Comparison of ENCODE assay signal across 8 mouse cellular contexts in the genomic region with DNA sequence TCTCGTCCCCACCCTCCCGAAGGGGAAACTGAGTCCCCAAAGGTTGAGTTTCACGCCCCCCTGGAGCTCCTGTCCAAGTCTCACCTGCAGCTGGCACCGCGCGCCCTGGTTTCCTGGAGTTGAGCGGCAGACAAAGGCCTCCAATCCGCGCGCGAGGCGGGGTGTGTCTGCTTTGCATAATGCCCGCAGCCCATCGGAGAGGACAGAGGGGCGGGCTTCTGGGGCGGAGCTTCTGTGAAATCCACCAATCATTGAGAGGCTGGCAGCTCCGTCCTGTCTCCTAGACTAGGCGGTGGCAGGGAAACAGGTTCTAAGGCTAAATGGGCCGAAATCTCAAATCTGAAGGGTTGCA. TPM values are rescaled to one million over a fixed set of nuclear protein-coding genes. Genes with fewer than 3 reads are reported as not detected.
DNase-seq lines count a peak whose midpoint lies in the region; ATAC-seq and TF ChIP-seq lines count a peak whose summit lies in the region.

No protein-coding gene starts in this region.

- TF ChIP-seq POLR2A in ES-Bruce4 (IDR thresholded peaks at IDR 0.05; ENCODE audit: insufficient read depth, low read length) = no peak

- WGBS in forebrain, embryonic 12.5 days = 0% methylated on average over 19 of the region's 19 CpGs
- under 1% methylated on average over 19 of the region's 19 CpGs for WGBS in heart, embryonic 16.5 days
- under 1% methylated on average over 19 of the region's 19 CpGs for WGBS in liver, embryonic 14.5 days (ENCODE audit: insufficient replicate concordance)
- under 1% methylated on average over 19 of the region's 19 CpGs for WGBS in stomach, embryonic 15.5 days

- peak; percentile 94 to 96 for DNase-seq in kidney, postnatal 36 days
- DNase-seq in liver, embryonic 14.5 days (ENCODE audit: low read depth in 3 of 3, low spot score in 3 of 3) = peak; percentile 85 to 86 (median 86)
- DNase-seq in neural tube, embryonic 10.5 days (ENCODE audit: extremely low spot score, low spot score) = peak; percentile 95

- H3K9ac ChIP-seq in ES-Bruce4 (ENCODE audit: low read depth, poor library complexity, severe bottlenecking) = peak overlapping the region; percentile 31; the same call in 1 of the 2 replicates
- H3K9ac ChIP-seq in forebrain, embryonic 12.5 days = peak overlapping the region; percentile 59
- peak overlapping the region; percentile 68 for H3K9ac ChIP-seq in heart, embryonic 16.5 days (ENCODE audit: low read length)
- peak overlapping the region; percentile 45 for H3K9ac ChIP-seq in liver, embryonic 14.5 days (replicated peaks)
- no peak overlapping the region for H3K9ac ChIP-seq in stomach, embryonic 15.5 days

- H3K4me3 ChIP-seq in ES-Bruce4 (ENCODE audit: low read depth, low read length) = peak overlapping the region; percentile 86
- H3K4me3 ChIP-seq in forebrain, embryonic 12.5 days (replicated peaks) = peak overlapping the region; percentile 65
- peak overlapping the region; percentile 75 for H3K4me3 ChIP-seq in heart, embryonic 16.5 days (ENCODE audit: low read length)
- H3K4me3 ChIP-seq in liver, embryonic 14.5 days (ENCODE audit: insufficient read depth in 1 of 2, low read depth in 2 of 2, low read length in 2 of 2) = peak overlapping the region; percentile 58 to 66
- peak overlapping the region; percentile 61 for H3K4me3 ChIP-seq in stomach, embryonic 15.5 days (replicated peaks)

- peak overlapping the region; percentile 89 for H3K4me2 ChIP-seq in forebrain, embryonic 12.5 days
- H3K4me2 ChIP-seq in heart, embryonic 16.5 days (ENCODE audit: low read depth, low read length) = peak overlapping the region; percentile 99
- peak overlapping the region; percentile 84 for H3K4me2 ChIP-seq in liver, embryonic 14.5 days (ENCODE audit: low read depth)
- H3K4me2 ChIP-seq in stomach, embryonic 15.5 days = peak overlapping the region; percentile 99

- no peaks in the 10 kb centered on the region for H3K36me3 ChIP-seq in ES-Bruce4 (ENCODE audit: control insufficient read depth, insufficient read depth, low read length, poor library complexity, severe bottlenecking)
- H3K36me3 ChIP-seq in forebrain, embryonic 12.5 days (replicated peaks) = peaks cover under 1% of the 10 kb centered on the region; the same call in 1 of the 2 replicates
- no peaks in the 10 kb centered on the region for H3K36me3 ChIP-seq in heart, embryonic 16.5 days (ENCODE audit: control insufficient read depth, insufficient read depth)
- H3K36me3 ChIP-seq in liver, embryonic 14.5 days (replicated peaks; ENCODE audit: control insufficient read depth, insufficient read depth, low read depth) = no peaks in the 10 kb centered on the region
- no peaks in the 10 kb centered on the region for H3K36me3 ChIP-seq in stomach, embryonic 15.5 days

- TF ChIP-seq EP300 in ES-Bruce4 (IDR thresholded peaks at IDR 0.05; ENCODE audit: insufficient read depth, low read depth, low read length) = no peak
- no peak for TF ChIP-seq EP300 in liver, embryonic 14.5 days (IDR thresholded peaks at IDR 0.05; ENCODE audit: low read depth)

- H3K9me3 ChIP-seq in ES-Bruce4 (replicated peaks; ENCODE audit: control insufficient read depth, insufficient read depth, low read length, poor library complexity, severe bottlenecking) = no peaks in the 10 kb centered on the region
- H3K9me3 ChIP-seq in forebrain, embryonic 12.5 days = no peaks in the 10 kb centered on the region
- no peaks in the 10 kb centered on the region for H3K9me3 ChIP-seq in heart, embryonic 16.5 days (replicated peaks; ENCODE audit: control insufficient read depth, low read length)
- H3K9me3 ChIP-seq in liver, embryonic 14.5 days (ENCODE audit: control insufficient read depth, low read length) = no peaks in the 10 kb centered on the region
- no peaks in the 10 kb centered on the region for H3K9me3 ChIP-seq in stomach, embryonic 15.5 days

- no peak for TF ChIP-seq CTCF in ES-Bruce4 (IDR thresholded peaks at IDR 0.05; ENCODE audit: low read depth, low read length)
- no peak for TF ChIP-seq CTCF in liver, embryonic 14.5 days (IDR thresholded peaks at IDR 0.05; ENCODE audit: low read depth)

- H3K27me3 ChIP-seq in ES-Bruce4 (ENCODE audit: control insufficient read depth, insufficient read depth, low read length, poor library complexity, severe bottlenecking) = no peaks in the 10 kb centered on the region
- peaks cover 7% of the 10 kb centered on the region; the same call in 1 of the 2 replicates for H3K27me3 ChIP-seq in forebrain, embryonic 12.5 days
- H3K27me3 ChIP-seq in heart, embryonic 16.5 days (ENCODE audit: control insufficient read depth, insufficient read depth, low read length) = peaks cover 2% of the 10 kb centered on the region; the same call in 1 of the 2 replicates
- peaks cover 2% of the 10 kb centered on the region for H3K27me3 ChIP-seq in liver, embryonic 14.5 days (ENCODE audit: control insufficient read depth, insufficient read depth, low read length)
- H3K27me3 ChIP-seq in stomach, embryonic 15.5 days (replicated peaks) = no peaks in the 10 kb centered on the region

- no peaks in the 10 kb centered on the region for H3K4me1 ChIP-seq in ES-Bruce4 (ENCODE audit: control insufficient read depth, insufficient read depth, low read length)
- H3K4me1 ChIP-seq in forebrain, embryonic 12.5 days = peaks cover 28% of the 10 kb centered on the region
- peaks cover 19% of the 10 kb centered on the region for H3K4me1 ChIP-seq in heart, embryonic 16.5 days (ENCODE audit: control insufficient read depth, insufficient read depth, low read length)
- H3K4me1 ChIP-seq in liver, embryonic 14.5 days (replicated peaks; ENCODE audit: control insufficient read depth in 2 of 2, insufficient read depth in 2 of 2, low read length in 1 of 2) = peaks cover 4 to 19% of the 10 kb centered on the region in 2 experiments
- peaks cover 21% of the 10 kb centered on the region for H3K4me1 ChIP-seq in stomach, embryonic 15.5 days

- H3K27ac ChIP-seq in ES-Bruce4 (ENCODE audit: insufficient read depth, low read length) = no peak overlapping the region
- peak overlapping the region; percentile 76 for H3K27ac ChIP-seq in forebrain, embryonic 12.5 days
- no peak overlapping the region for H3K27ac ChIP-seq in heart, embryonic 16.5 days (ENCODE audit: low read length)
- no peak overlapping the region for H3K27ac ChIP-seq in liver, embryonic 14.5 days
- H3K27ac ChIP-seq in stomach, embryonic 15.5 days = peak overlapping the region; percentile 49

- peak; percentile 71 for ATAC-seq in cerebellum, adult (ENCODE audit: insufficient number of reproducible peaks, low FRiP score, low TSS enrichment)
- peak; percentile 92 for ATAC-seq in forebrain, embryonic 12.5 days (ENCODE audit: low FRiP score)
- ATAC-seq in heart, embryonic 16.5 days (replicated peaks; ENCODE audit: extremely low read depth, insufficient read depth, low FRiP score) = peak; percentile 89
- peak; percentile 90 for ATAC-seq in liver, embryonic 14.5 days (ENCODE audit: insufficient read depth)
- ATAC-seq in stomach, embryonic 15.5 days (ENCODE audit: insufficient read depth, low FRiP score, low read depth) = peak; percentile 86

RNA-seq across cellular contexts. Expression of a gene that starts 7.4 kb away (rescaled TPM):
- polyA plus RNA-seq in ES-Bruce4 (2011; ENCODE audit: insufficient read depth, insufficient read length, low read depth, missing spikeins) = 4.0 and 4.7 TPM in 2 replicates
- polyA plus RNA-seq in forebrain, embryonic 12.5 days (2016; fragmentation: Nextera tagmentation; extraction: Ambion mirVana) = 24.6 and 29.3 TPM in 2 replicates
- 4.4 and 5.8 TPM in 2 replicates for polyA plus RNA-seq in heart, embryonic 16.5 days (2015; fragmentation: Nextera tagmentation; extraction: Ambion mirVana)
- 2.2 TPM in 2 replicates for polyA plus RNA-seq in liver, embryonic 14.5 days (2012; rRNA removed)
- polyA plus RNA-seq in liver, embryonic 14.5 days (2014; fragmentation: Nextera tagmentation; extraction: Ambion mirVana) = 2.4 and 2.8 TPM in 2 replicates
- polyA plus RNA-seq in stomach, embryonic 15.5 days (2015; fragmentation: Nextera tagmentation; extraction: Ambion mirVana) = 6.7 and 7.0 TPM in 2 replicates

RNA-seq across cellular contexts. Expression of a gene that starts 48.3 kb away (rescaled TPM):
- not detected in 2 replicates for polyA plus RNA-seq in ES-Bruce4 (2011; ENCODE audit: insufficient read depth, insufficient read length, low read depth, missing spikeins)
- polyA plus RNA-seq in forebrain, embryonic 12.5 days (2016; fragmentation: Nextera tagmentation; extraction: Ambion mirVana) = not detected in 2 replicates
- polyA plus RNA-seq in heart, embryonic 16.5 days (2015; fragmentation: Nextera tagmentation; extraction: Ambion mirVana) = not detected in 2 replicates
- polyA plus RNA-seq in liver, embryonic 14.5 days (2012; rRNA removed) = not detected in 2 replicates
- not detected in 2 replicates for polyA plus RNA-seq in liver, embryonic 14.5 days (2014; fragmentation: Nextera tagmentation; extraction: Ambion mirVana)
- polyA plus RNA-seq in stomach, embryonic 15.5 days (2015; fragmentation: Nextera tagmentation; extraction: Ambion mirVana) = not detected in 2 replicates

RNA-seq across cellular contexts. Expression of a gene that starts 54.6 kb away (rescaled TPM):
- not detected in 2 replicates for polyA plus RNA-seq in ES-Bruce4 (2011; ENCODE audit: insufficient read depth, insufficient read length, low read depth, missing spikeins)
- not detected in 2 replicates for polyA plus RNA-seq in forebrain, embryonic 12.5 days (2016; fragmentation: Nextera tagmentation; extraction: Ambion mirVana)
- polyA plus RNA-seq in heart, embryonic 16.5 days (2015; fragmentation: Nextera tagmentation; extraction: Ambion mirVana) = not detected in 2 replicates
- not detected in 2 replicates for polyA plus RNA-seq in liver, embryonic 14.5 days (2012; rRNA removed)
- polyA plus RNA-seq in liver, embryonic 14.5 days (2014; fragmentation: Nextera tagmentation; extraction: Ambion mirVana) = not detected in 2 replicates
- not detected in 2 replicates for polyA plus RNA-seq in stomach, embryonic 15.5 days (2015; fragmentation: Nextera tagmentation; extraction: Ambion mirVana)

Comparison
In these comparisons a context has a peak if more than half of its experiments do, and no peak if none do; other contexts are left out.
1. H3K27ac ChIP-seq: peak in forebrain, embryonic 12.5 days (single experiment) and stomach, embryonic 15.5 days (single experiment); none in ES-Bruce4 (single experiment), heart, embryonic 16.5 days (single experiment) and liver, embryonic 14.5 days (single experiment).
2. Peak in every context shown above with its lines, with median percentiles within 50 percentile points of each other: H3K4me3 ChIP-seq, ATAC-seq, H3K4me2 ChIP-seq and DNase-seq.